Mouse (Mus musculus): Measurements from ENCODE around the gene Otogl. TPM values are rescaled to one million over a fixed set of nuclear protein-coding genes. Genes with fewer than 3 reads are reported as not detected.

Gene Otogl
- polyA plus RNA-seq, 1 experiment from 2014 or later: 0.04 TPM

GRCm38 (mm10) chr10:107946348-107946747, 34.4 kb upstream of the Otogl start:
- Histone ChIP-seq H3K4me2 (ENCODE audit: low read length) (no peak overlapping the region), H3K4me3 (replicated peaks; ENCODE audit: low read depth, low read length) (no peak overlapping the region), H3K27ac (no peak overlapping the region), H3K9ac (ENCODE audit: low read depth, low read length) (no peak overlapping the region), H3K4me1 (replicated peaks; ENCODE audit: insufficient read depth, low read length) (no peaks in the 10 kb centered on the region), H3K27me3 (ENCODE audit: insufficient read depth, low read length) (no peaks in the 10 kb centered on the region), H3K36me3 (ENCODE audit: insufficient read depth, low read length) (no peaks in the 10 kb centered on the region), H3K9me3 (replicated peaks; ENCODE audit: low read length) (no peaks in the 10 kb centered on the region)
- no peak for TF ChIP-seq CTCF (IDR thresholded peaks at IDR 0.05; ENCODE audit: low read depth)
- DNase-seq (ENCODE audit: low spot score) (no peak), ATAC-seq (replicated peaks; ENCODE audit: low FRiP score, low read depth) (no peak)
- WGBS: 42% methylated on average over 5 of the region's 5 CpGs

GRCm38 (mm10) chr10:107943859-107944258, 31.9 kb upstream of the Otogl start:
- no peak overlapping the region for H3K27ac ChIP-seq
- TF ChIP-seq CTCF (IDR thresholded peaks at IDR 0.05; ENCODE audit: low read depth): no peak
- 75% methylated on average over 3 of the region's 3 CpGs for WGBS
- no peak overlapping the region for H3K4me3 ChIP-seq (replicated peaks; ENCODE audit: low read depth, low read length)
- H3K4me1 ChIP-seq (replicated peaks; ENCODE audit: insufficient read depth, low read length): no peaks in the 10 kb centered on the region
- DNase-seq (ENCODE audit: low spot score) (no peak), ATAC-seq (replicated peaks; ENCODE audit: low FRiP score, low read depth) (no peak)
- H3K36me3 ChIP-seq (ENCODE audit: insufficient read depth, low read length): no peaks in the 10 kb centered on the region
- H3K9me3 ChIP-seq (replicated peaks; ENCODE audit: low read length): no peaks in the 10 kb centered on the region
- no peaks in the 10 kb centered on the region for H3K27me3 ChIP-seq (ENCODE audit: insufficient read depth, low read length)
- H3K4me2 ChIP-seq (ENCODE audit: low read length): no peak overlapping the region
- no peak overlapping the region for H3K9ac ChIP-seq (ENCODE audit: low read depth, low read length)

GRCm38 (mm10) chr10:107941188-107941900, 29.4 kb upstream of the Otogl start:
- DNase-seq (ENCODE audit: low spot score) (no peak), ATAC-seq (replicated peaks; ENCODE audit: low FRiP score, low read depth) (0 out of 2 replicates have a peak, but pooled peaks have one; percentile 29)
- no peaks in the 10 kb centered on the region for H3K27me3 ChIP-seq (ENCODE audit: insufficient read depth, low read length)
- H3K9me3 ChIP-seq (replicated peaks; ENCODE audit: low read length): no peaks in the 10 kb centered on the region
- no peak overlapping the region for H3K27ac ChIP-seq
- H3K4me3 ChIP-seq (replicated peaks; ENCODE audit: low read depth, low read length): no peak overlapping the region
- WGBS: 74% methylated on average over 4 of the region's 4 CpGs
- H3K4me2 ChIP-seq (ENCODE audit: low read length): no peak overlapping the region
- TF ChIP-seq CTCF (IDR thresholded peaks at IDR 0.05; ENCODE audit: low read depth): no peak
- H3K4me1 ChIP-seq (replicated peaks; ENCODE audit: insufficient read depth, low read length): no peaks in the 10 kb centered on the region
- H3K36me3 ChIP-seq (ENCODE audit: insufficient read depth, low read length): no peaks in the 10 kb centered on the region
- H3K9ac ChIP-seq (ENCODE audit: low read depth, low read length): no peak overlapping the region

- Histone ChIP-seq H3K4me2 (ENCODE audit: low read length) (no peak overlapping the region), H3K4me3 (replicated peaks; ENCODE audit: low read depth, low read length) (no peak overlapping the region), H3K36me3 (ENCODE audit: insufficient read depth, low read length) (no peaks in the 10 kb centered on the region), H3K4me1 (replicated peaks; ENCODE audit: insufficient read depth, low read length) (no peaks in the 10 kb centered on the region), H3K9ac (ENCODE audit: low read depth, low read length) (no peak overlapping the region), H3K9me3 (replicated peaks; ENCODE audit: low read length) (no peaks in the 10 kb centered on the region), H3K27me3 (ENCODE audit: insufficient read depth, low read length) (no peaks in the 10 kb centered on the region), H3K27ac (no peak overlapping the region)
- whole genome bisulfite sequencing: 65% methylated on average over 6 of the region's 6 CpGs
- DNase-seq (ENCODE audit: low spot score) (no peak), ATAC-seq (replicated peaks; ENCODE audit: low FRiP score, low read depth) (no peak)
- no peak for TF ChIP-seq CTCF (IDR thresholded peaks at IDR 0.05; ENCODE audit: low read depth)
Measured at GRCm38 (mm10) chr10:107940302-107940701, 28.4 kb upstream of the Otogl start.

- 91% methylated on average over 6 of the region's 6 CpGs for WGBS
- no peak for TF ChIP-seq CTCF (IDR thresholded peaks at IDR 0.05; ENCODE audit: low read depth)
Measured at GRCm38 (mm10) chr10:107939821-107940220, 27.9 kb upstream of the Otogl start.

GRCm38 (mm10) chr10:107934055-107934454, 22.1 kb upstream of the Otogl start:
- no peak for ATAC-seq (replicated peaks; ENCODE audit: low FRiP score, low read depth)
- DNase-seq (ENCODE audit: low spot score): no peak
- H3K4me1 ChIP-seq (replicated peaks; ENCODE audit: insufficient read depth, low read length): no peaks in the 10 kb centered on the region
- no peak overlapping the region for H3K9ac ChIP-seq (ENCODE audit: low read depth, low read length)
- no peak overlapping the region for H3K4me2 ChIP-seq (ENCODE audit: low read length)
- H3K27ac ChIP-seq: no peak overlapping the region
- no peaks in the 10 kb centered on the region for H3K27me3 ChIP-seq (ENCODE audit: insufficient read depth, low read length)
- no peak for TF ChIP-seq CTCF (IDR thresholded peaks at IDR 0.05; ENCODE audit: low read depth)
- no peak overlapping the region for H3K4me3 ChIP-seq (replicated peaks; ENCODE audit: low read depth, low read length)
- no peaks in the 10 kb centered on the region for H3K36me3 ChIP-seq (ENCODE audit: insufficient read depth, low read length)
- 82% methylated on average over 3 of the region's 3 CpGs for WGBS
- no peaks in the 10 kb centered on the region for H3K9me3 ChIP-seq (replicated peaks; ENCODE audit: low read length)

More at GRCm38 (mm10) chr10:107939821-107940220, 27.9 kb upstream of the Otogl start:
- DNase-seq (ENCODE audit: low spot score) (no peak), ATAC-seq (replicated peaks; ENCODE audit: low FRiP score, low read depth) (no peak)
- Histone ChIP-seq H3K9me3 (replicated peaks; ENCODE audit: low read length) (no peaks in the 10 kb centered on the region), H3K27me3 (ENCODE audit: insufficient read depth, low read length) (no peaks in the 10 kb centered on the region), H3K36me3 (ENCODE audit: insufficient read depth, low read length) (no peaks in the 10 kb centered on the region), H3K4me3 (replicated peaks; ENCODE audit: low read depth, low read length) (no peak overlapping the region), H3K4me2 (ENCODE audit: low read length) (no peak overlapping the region), H3K9ac (ENCODE audit: low read depth, low read length) (no peak overlapping the region), H3K27ac (no peak overlapping the region), H3K4me1 (replicated peaks; ENCODE audit: insufficient read depth, low read length) (no peaks in the 10 kb centered on the region)

- 90% methylated on average over 1 of the region's 1 CpGs for WGBS
- no peak overlapping the region for H3K4me3 ChIP-seq (replicated peaks; ENCODE audit: low read depth, low read length)
- ATAC-seq (replicated peaks; ENCODE audit: low FRiP score, low read depth) (no peak), DNase-seq (ENCODE audit: low spot score) (no peak)
- no peak overlapping the region for H3K9ac ChIP-seq (ENCODE audit: low read depth, low read length)
- no peaks in the 10 kb centered on the region for H3K9me3 ChIP-seq (replicated peaks; ENCODE audit: low read length)
- H3K36me3 ChIP-seq (ENCODE audit: insufficient read depth, low read length): no peaks in the 10 kb centered on the region
- H3K4me2 ChIP-seq (ENCODE audit: low read length): no peak overlapping the region
- no peak for TF ChIP-seq CTCF (IDR thresholded peaks at IDR 0.05; ENCODE audit: low read depth)
- no peaks in the 10 kb centered on the region for H3K4me1 ChIP-seq (replicated peaks; ENCODE audit: insufficient read depth, low read length)
- H3K27me3 ChIP-seq (ENCODE audit: insufficient read depth, low read length): no peaks in the 10 kb centered on the region
- H3K27ac ChIP-seq: no peak overlapping the region
Measured at GRCm38 (mm10) chr10:107933527-107933926, 21.6 kb upstream of the Otogl start.
